Mouse (Mus musculus) erythroblast, embryonic 14.5 days (primary cell): ENCODE data around the gene Zfp362. TPM values are rescaled to one million over a fixed set of nuclear protein-coding genes. Genes with fewer than 3 reads are reported as not detected.
A peak's percentile ranks its signal among the peaks of the same experiment; 100 is the strongest.

Experiments used
- H3K27me3 ChIP-seq: 2 replicates; pipeline ENCODE4 v1.6.1; 2012; ENCODE audit warnings: inconsistent platforms; ENCODE audit not compliant: control insufficient read depth
- H3K36me3 ChIP-seq: 2 replicates; pipeline ENCODE4 v1.6.1; 2012; ENCODE audit warnings: mild to moderate bottlenecking, inconsistent platforms; ENCODE audit not compliant: control insufficient read depth
- H3K4me1 ChIP-seq: 2 replicates; pipeline ENCODE4 v1.6.1; 2012; ENCODE audit warnings: inconsistent platforms; ENCODE audit not compliant: control insufficient read depth
- H3K4me3 ChIP-seq: replicated peaks from 2 replicates; pipeline ENCODE3; 2012; ENCODE audit warnings: moderate library complexity, mild to moderate bottlenecking, inconsistent platforms
- H3K9me3 ChIP-seq: 2 replicates; pipeline ENCODE4 v1.6.1; 2012; ENCODE audit warnings: low read length, inconsistent platforms, mixed read lengths; ENCODE audit not compliant: control insufficient read depth
- GATA1 ChIP-seq: IDR thresholded peaks from 2 replicates; pipeline ENCODE4 v1.6.1; 2012; ENCODE audit warnings: low read length, inconsistent platforms, mixed read lengths
- TAL1 ChIP-seq: IDR thresholded peaks from 3 replicates; pipeline ENCODE4 v1.6.1; 2012; ENCODE audit warnings: low read length, inconsistent platforms, mixed read lengths
- polyA plus RNA-seq: library from polyadenylated mRNA; stranded (reverse); fragments of >175 nt; gene quantifications from 2 replicates; pipeline ENCODE4 v1.2.3, GENCODE M21; 2012

The Zfp362 gene
- polyA plus RNA-seq, 1 experiment = 6.5 TPM

DNA sequence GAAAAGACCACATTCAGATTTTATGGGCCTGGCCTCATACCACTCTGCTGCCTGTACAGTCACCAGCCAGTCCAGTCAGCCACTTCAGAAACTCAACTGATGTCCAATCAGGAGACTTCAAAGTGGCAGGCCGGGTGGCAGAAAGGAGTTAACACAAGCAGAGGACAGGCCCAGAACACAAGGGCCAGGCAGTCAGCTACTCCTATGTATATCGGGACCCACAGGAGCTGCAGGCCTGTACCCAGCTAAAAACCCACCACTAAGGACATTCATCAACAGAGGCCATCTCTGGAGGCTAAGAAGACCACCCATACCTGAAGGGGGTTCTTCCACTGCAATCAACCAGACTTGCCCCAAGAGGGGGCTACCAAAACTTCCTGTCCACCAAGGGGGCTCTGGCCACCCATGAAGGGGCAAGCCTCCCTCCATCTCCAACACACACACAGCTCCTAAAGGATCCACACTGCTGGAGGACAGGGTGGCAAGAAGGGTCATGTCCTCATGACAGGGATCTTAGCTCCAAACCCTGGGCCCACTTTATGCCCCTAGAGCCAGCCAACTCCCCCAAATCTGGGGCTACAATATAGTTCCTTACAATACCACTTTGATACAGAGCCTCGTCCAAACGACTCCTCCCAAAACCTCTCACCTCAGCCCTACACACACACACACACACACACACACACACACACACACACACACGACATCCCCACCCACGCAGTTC, 1.3 kb downstream of the Zfp362 start:
- H3K36me3 ChIP-seq = peaks cover 21% of the 10 kb centered on the region
- no peaks in the 10 kb centered on the region for H3K27me3 ChIP-seq
- no peaks in the 10 kb centered on the region for H3K9me3 ChIP-seq
- TF ChIP-seq TAL1 (no peak), GATA1 (no peak)
- H3K4me1 ChIP-seq = peaks cover 64% of the 10 kb centered on the region
- H3K4me3 ChIP-seq = peak overlapping the region; percentile 80

DNA sequence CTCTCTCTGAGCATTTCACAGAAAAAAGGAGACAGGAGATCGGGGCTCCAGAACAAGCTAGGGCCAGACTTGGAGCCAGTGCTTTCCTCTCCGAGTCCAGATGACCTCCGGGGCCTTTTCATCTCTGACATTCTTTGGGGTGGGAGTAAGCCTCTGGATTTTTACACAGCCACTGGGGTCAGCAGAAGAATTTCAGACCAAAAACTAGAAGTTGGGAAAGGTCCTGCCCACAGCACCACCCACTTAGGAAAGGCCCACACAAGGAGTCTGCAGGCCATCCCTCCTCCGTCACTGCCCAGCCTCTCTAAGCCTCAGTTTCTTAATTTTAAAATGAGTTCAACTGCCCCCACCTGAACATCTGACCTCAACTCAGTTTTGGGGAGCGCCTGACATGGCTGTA, 2.3 kb downstream of the Zfp362 start:
- Histone ChIP-seq H3K27me3 (no peaks in the 10 kb centered on the region), H3K9me3 (no peaks in the 10 kb centered on the region), H3K4me1 (peaks cover 70% of the 10 kb centered on the region), H3K4me3 (no peak overlapping the region), H3K36me3 (peaks cover 25% of the 10 kb centered on the region)
- no peak for TF ChIP-seq TAL1
- TF ChIP-seq GATA1 = no peak

DNA sequence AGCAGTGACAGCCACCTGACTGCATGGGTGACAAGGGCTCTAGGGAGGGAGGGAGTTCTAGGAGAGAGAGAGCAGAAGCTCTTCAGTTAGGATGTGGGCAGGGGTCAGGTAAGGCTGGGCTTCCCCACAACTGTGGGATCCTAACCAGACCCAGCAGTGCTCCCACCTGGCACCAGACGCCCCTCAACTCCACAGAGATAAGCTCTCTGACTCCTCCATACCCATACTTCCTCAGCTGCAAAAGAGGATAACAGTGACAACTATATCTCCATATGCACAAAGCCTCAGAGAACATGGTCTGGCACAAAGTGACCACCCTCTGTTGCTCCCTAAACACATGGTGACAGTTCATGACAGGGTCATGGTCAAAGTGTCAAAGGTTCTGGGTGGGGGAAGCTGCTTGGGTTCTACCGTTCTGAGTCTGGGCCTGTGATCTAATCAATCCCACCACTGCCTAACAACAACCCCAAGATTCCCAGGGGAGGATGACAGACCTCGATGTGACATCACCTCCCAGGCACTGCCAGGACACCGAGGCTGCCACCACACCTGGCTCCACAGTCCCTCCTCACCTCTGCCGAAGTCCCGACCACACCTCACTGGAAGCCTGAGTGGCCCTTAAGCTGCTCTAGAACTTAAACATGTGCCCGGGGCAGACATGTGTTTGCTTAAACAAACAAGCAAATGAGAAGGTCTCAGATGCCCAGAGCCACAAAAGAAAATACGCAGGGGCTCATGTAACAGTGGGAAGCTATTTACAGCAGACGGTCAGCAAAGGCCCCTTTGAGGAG, 4.0 kb downstream of the Zfp362 start:
- Histone ChIP-seq H3K4me3 (no peak overlapping the region), H3K4me1 (peaks cover 62% of the 10 kb centered on the region), H3K27me3 (no peaks in the 10 kb centered on the region), H3K9me3 (no peaks in the 10 kb centered on the region), H3K36me3 (peaks cover 25% of the 10 kb centered on the region)
- TF ChIP-seq TAL1 (no peak), GATA1 (no peak)

DNA sequence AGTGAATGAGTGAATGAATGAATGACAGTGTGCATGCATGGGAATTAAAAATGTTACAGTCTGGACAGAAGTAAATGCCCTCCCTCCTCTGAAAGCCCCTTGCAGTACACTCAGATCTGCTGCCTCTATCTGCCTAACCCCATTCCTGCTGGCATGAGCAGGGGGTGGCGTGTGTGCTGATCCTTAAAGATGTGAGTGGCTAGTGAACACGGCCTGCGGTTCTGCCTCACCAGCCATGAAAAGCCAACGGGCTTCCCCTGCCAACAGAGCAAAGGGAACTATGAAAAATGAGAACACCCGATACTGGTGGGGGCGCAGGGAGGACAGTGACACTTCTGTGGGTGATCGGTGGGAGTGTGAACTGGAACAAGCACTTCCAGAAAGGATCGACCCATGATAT, 9.1 kb downstream of the Zfp362 start:
- H3K4me1 ChIP-seq = peaks cover 45% of the 10 kb centered on the region
- H3K36me3 ChIP-seq = peaks cover 43% of the 10 kb centered on the region
- H3K4me3 ChIP-seq = no peak overlapping the region
- TF ChIP-seq TAL1 (no peak), GATA1 (no peak)
- no peaks in the 10 kb centered on the region for H3K9me3 ChIP-seq
- no peaks in the 10 kb centered on the region for H3K27me3 ChIP-seq

DNA sequence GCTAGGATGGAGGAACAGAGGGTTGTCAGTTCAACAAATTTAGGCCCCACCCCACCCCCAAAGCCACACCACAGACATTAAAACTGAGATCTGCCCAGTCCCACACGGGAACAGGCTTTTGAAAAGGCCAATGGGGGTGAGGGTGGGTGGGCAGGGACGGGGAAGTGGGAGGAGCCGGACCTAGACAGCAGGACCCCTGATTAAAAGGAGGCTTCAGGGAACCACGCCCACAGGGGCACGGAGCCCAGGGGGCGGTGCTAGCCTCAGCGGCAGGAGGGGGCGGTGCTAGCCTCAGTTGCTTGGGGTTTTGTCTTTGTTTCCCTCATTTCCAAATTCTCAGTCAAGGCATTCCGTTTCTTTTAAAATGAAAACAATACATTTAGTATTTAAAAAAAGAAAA, 10.2 kb downstream of the Zfp362 start:
- Histone ChIP-seq H3K27me3 (no peaks in the 10 kb centered on the region), H3K9me3 (no peaks in the 10 kb centered on the region), H3K4me3 (no peak overlapping the region), H3K36me3 (peaks cover 40% of the 10 kb centered on the region), H3K4me1 (peaks cover 38% of the 10 kb centered on the region)
- no peak for TF ChIP-seq GATA1
- TF ChIP-seq TAL1 = no peak

DNA sequence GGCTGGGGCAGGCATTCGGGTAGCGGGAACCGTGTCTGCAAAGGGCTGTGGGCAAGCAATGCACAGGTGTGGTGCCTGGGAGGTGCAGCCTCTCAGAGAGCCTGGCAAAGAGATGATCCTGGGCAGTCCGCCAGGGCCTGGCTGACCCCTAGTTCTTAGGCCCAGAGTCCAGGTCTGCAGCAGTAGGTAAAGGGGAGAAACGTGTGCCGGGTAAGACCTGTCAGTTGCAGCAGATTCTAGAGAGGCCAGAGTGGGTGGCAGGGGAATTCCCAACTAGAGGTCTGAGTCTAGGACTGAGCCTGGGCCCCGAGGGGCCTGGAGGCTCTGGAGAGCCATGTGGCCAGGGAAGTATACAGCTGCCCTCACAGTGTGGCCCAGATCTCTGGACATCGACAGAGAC, 11.6 kb downstream of the Zfp362 start:
- Histone ChIP-seq H3K9me3 (no peaks in the 10 kb centered on the region), H3K27me3 (no peaks in the 10 kb centered on the region), H3K36me3 (peaks cover 47% of the 10 kb centered on the region), H3K4me3 (no peak overlapping the region), H3K4me1 (peaks cover 38% of the 10 kb centered on the region)
- TF ChIP-seq GATA1 (no peak), TAL1 (no peak)

DNA sequence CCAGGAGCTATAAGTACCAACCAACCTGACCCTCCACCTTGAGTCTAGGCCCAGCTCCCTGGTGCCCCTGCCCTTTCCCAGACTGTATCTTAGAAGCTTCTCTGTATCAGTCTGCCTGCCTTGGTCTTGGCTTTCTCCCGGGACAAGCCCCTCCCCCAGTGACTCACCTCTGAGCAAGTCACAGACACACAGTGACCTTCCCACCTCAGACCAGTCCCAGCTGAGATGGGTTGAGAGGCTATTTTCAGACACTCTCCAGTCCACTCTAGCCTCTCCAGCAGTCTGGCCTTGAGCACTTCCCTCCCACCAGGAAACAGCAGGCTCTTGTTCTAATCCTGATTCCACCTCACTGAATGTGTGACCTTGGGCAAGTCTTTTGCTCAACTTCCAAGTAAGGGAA, 12.1 kb downstream of the Zfp362 start:
- no peaks in the 10 kb centered on the region for H3K9me3 ChIP-seq
- H3K36me3 ChIP-seq = peaks cover 43% of the 10 kb centered on the region
- TF ChIP-seq TAL1 = no peak
- no peak for TF ChIP-seq GATA1
- no peak overlapping the region for H3K4me3 ChIP-seq
- peaks cover 33% of the 10 kb centered on the region for H3K4me1 ChIP-seq
- H3K27me3 ChIP-seq = no peaks in the 10 kb centered on the region

DNA sequence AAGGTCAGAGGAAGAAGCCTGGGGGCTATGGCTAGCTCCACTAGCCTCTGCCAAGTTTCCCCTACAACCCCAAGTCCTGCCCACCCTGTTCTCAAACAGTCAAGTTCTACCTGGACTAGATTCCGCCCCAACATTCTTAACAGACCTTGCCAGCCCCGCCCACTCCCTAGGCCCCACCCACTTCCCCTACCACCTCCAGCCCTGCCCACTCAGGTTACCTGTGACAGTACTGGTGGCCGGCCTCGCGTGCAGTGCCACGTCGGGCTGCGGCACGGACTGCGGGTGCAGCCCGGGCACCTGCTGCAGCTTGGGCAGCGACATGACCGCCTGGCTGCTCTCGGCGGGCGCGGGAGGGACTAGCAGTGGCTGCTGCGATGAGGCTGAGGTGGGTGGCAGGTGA, 16.2 kb downstream of the Zfp362 start:
- H3K36me3 ChIP-seq = peaks cover 79% of the 10 kb centered on the region

DNA sequence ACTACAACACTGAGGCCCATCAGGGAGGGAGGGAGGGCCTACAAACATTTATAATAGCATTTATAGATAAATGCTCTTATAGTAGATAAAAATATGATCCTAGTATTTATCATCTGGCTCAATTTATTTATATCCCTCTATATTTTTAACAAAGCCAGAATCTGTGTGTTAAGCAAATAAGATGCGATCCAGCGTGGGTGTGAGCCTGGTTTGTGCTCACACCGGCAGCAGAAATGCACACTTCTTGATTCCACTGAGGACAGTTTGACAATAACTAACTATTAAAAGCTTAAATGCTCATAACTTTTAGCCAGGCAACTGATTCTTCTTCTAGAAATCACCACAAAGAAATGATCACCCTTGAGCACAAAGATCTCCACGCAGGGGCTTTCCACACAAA, 17.7 kb downstream of the Zfp362 start:
- Histone ChIP-seq H3K36me3 (peaks cover 75% of the 10 kb centered on the region), H3K27me3 (no peaks in the 10 kb centered on the region), H3K4me3 (no peak overlapping the region), H3K9me3 (no peaks in the 10 kb centered on the region), H3K4me1 (peaks cover 5% of the 10 kb centered on the region)
- TF ChIP-seq GATA1 (no peak), TAL1 (no peak)

More for the DNA sequence above, 16.2 kb downstream of the Zfp362 start:
- Histone ChIP-seq H3K4me3 (peak overlapping the region; percentile 38), H3K4me1 (peaks cover 5% of the 10 kb centered on the region; the same call in 1 of the 2 replicates), H3K27me3 (no peaks in the 10 kb centered on the region), H3K9me3 (no peaks in the 10 kb centered on the region)
- no peak for TF ChIP-seq GATA1
